Mouse (Mus musculus) brain, embryonic 14.5 days (tissue): ENCODE measurements at regions not wholly inside any gene's neighbourhood (a gene's known extent, or its start where the extent isn't known, plus 50 kb on each side); places are given as distances from the start of the nearest gene placed in this dataset.

Source experiments
- DNase-seq: peaks from one replicate; pipeline ENCODE4 v3.0.0-alpha.2; 2011; ENCODE audit warnings: low read depth
- CTCF ChIP-seq: fragments of 200-500 bp; IDR thresholded peaks from 2 replicates; pipeline ENCODE4 v1.5.1; 2012; ENCODE audit warnings: inconsistent platforms, mild to moderate bottlenecking, moderate library complexity, borderline replicate concordance; ENCODE audit not compliant: insufficient read depth, insufficient read length; ENCODE audit errors: extremely low read depth
- POLR2A ChIP-seq: fragments of 200-500 bp; IDR thresholded peaks from 2 replicates; pipeline ENCODE4 v1.6.1; 2012; ENCODE audit warnings: mild to moderate bottlenecking, inconsistent platforms, borderline replicate concordance; ENCODE audit not compliant: poor library complexity, insufficient read depth, insufficient read length, severe bottlenecking; ENCODE audit errors: extremely low read depth

DNA sequence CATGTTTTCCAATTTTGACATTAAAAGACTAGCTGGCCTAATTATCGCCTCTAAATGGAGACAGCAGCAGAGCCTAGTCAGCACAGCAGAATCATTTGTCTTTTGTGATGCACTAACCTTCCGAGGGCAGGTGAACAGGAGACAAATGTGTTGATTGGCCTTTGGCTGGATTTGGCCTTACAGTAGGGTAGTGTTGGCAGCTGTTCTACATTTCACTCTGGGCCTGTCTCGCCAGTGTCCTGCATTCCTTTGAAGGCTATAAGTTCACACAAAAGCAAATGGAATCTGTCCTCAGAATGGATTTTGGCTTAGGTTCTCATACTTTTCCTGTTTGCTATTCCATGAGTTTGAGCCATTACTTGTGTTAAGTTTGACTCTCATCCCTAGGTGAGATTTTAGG is 297.9 kb downstream of the C1d start:
- TF ChIP-seq CTCF (no peak), POLR2A (no peak)
- no peak for DNase-seq

DNA sequence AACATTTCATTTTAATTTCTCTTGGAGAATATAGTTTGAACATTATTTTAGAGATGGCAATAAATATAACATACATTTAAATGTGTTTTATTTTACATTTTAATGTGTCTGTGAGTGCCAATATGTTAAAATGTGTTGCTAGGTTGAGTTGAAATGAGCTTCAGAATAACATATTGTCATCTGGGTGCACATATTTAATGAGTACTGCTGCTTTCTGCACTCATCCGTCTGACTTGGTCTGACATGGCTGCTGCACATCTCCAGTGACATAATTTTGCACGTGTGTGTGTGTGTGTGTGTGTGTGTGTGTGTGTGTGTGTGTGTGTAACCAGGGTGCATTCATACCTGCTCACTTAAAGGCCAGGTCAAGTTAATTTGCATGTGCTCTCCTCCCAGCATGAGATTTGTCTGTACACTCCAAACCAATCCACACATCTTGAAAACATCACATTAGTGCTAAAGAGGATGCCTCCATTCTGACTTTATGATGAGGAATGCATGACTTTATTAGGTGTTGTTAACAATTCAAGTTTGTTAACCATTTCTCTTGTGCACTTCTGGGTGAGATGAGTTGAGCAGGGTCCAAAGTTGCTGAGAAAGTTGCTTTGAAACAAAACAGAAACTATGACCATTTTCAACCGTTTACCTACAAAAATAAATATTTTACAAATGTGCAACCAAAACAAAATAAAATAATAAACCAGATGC is 334.6 kb downstream of the C1d start:
- no peak for TF ChIP-seq POLR2A
- no peak for TF ChIP-seq CTCF
- no peak for DNase-seq

- DNase-seq = peak; percentile 9
- TF ChIP-seq CTCF (no peak), POLR2A (no peak)
Observed at GRCm38 (mm10) chr11:17603726-17604493, 346.5 kb downstream of the C1d start.

DNA sequence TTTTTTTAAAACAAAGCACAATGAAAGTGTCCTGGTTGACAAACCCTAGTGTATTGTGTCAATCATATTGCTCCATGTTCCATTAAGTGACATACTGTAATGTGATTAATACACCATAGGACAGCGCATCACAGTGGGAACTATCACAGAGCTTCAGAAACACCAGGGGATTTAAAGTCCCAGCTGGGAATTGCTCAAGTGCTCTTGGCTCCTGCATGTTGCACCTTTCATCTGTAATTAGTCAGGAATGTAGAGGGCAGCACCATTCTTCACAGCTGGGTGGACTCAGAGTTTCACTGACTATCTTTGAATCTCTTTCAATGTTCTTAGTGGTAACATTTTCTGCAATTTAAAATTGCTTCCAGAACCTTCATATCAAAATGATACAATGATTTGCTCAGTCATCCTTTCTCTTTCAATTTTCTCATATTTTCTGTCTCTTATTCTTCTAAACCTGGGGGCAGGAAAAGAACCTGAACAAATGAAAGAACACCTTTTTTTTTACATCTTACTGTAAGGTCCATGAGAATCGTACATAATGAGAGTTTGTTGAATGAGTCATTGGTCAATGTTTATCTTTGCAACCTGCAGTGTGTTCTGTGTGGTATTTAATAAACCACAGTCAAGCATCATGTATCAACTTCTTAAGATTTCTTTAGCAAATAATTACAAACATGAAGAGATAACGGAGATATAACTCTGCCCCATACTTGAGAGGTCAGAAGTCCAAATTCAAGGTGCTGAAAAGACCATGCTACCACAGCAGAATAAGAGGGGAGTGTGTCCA is 333.0 kb downstream of the Etaa1 start:
- no peak for DNase-seq
- TF ChIP-seq POLR2A = no peak
- no peak for TF ChIP-seq CTCF

DNA sequence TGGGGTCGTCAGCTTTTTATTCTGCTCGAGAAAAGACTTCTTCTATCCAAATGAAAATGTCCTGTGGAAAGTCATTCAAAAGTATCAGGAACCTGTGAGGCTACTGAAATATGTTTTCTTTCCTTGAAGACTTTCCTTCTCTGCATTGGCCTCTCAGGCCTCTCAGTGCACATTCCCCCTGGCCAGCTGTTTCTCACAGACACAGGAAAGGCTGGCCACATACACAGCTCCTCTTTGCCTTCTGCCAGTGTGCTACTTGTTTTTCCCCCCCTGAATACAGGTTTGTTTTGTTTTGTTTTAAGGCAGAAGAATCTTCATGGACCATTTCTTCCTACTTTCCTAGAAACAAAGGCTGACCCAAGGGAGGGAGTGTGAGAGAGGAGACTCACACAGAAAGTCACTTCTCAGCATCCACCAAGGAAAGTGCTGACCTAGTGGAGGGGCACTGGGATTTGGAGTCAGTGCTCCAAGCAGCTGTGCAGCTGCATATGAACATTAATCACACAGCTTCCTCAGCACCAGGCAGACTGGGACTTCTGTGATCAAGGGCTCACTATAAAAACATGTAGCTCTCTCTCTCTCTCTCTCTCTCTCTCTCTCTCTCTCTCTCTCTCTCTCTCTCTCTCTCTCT is 324.0 kb downstream of the Etaa1 start:
- DNase-seq = peak; percentile 13

DNA sequence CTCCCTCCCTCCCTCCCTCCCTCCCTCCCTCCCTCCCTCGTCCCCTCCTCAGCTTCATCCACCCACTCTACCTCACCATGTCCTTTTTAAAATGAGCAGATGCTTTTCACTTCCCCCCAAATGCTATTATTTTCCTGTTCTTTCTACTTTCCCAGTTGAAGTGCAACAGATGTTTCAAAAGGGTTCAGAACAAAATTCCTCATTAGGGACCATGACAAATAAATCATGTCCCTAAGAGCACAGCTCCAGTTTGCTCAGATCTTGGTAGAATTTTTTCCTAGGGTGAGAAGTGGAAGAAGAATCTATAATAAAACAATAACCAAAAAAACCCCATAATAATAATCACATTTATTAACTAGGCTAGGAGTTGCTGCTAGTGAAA is 323.5 kb downstream of the Etaa1 start:
- TF ChIP-seq CTCF (no peak), POLR2A (no peak)
- DNase-seq = no peak

More for the DNA sequence above, 324.0 kb downstream of the Etaa1 start:
- TF ChIP-seq CTCF (no peak), POLR2A (no peak)

DNA sequence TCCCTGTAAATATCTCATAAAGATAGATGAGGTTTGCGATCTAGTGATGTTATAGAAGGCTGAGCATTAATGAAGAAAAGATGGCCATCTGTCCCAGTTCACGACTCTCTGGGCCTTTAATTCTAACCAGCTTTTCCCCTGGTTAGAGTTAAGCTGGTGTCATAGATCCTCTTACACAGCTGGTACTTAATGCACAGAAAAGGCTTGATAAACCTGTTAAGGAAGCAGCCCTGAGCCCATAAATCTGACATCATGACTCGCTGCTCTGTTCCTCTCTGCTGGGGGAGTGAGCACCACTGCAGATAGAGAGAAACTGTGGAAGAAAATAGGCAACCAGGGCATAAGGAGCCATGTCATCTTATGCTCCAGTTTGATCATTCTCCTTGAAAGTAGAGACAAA is 316.5 kb downstream of the Etaa1 start:
- TF ChIP-seq CTCF (no peak), POLR2A (no peak)

GRCm38 (mm10) chr11:17639922-17640321 is 313.8 kb downstream of the Etaa1 start:
- DNase-seq = peak; percentile 14
- TF ChIP-seq POLR2A (no peak), CTCF (0 out of 2 replicates have a peak, but pooled peaks have one; percentile 4)

More for the DNA sequence above, 316.5 kb downstream of the Etaa1 start:
- DNase-seq = no peak

DNA sequence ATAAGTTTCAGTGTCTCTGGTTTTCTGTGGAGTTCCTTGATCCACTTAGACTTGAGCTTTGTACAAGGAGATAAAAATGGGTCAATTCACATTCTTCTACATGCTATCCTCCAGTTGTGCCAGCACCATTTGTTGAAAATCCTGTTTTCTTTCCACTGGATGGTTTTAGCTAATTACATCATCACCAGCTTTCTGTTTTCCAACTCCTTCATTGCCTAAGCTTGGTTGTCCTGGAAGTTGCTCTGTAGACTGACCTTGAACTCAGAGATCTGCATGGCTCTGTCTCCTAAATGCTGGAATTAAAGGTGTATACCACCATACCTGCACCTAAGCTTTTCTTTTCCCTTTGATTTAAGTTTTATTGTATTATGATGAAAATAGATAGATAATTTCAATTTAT is 306.2 kb downstream of the Etaa1 start:
- TF ChIP-seq POLR2A = no peak
- TF ChIP-seq CTCF = no peak
- DNase-seq = no peak

GRCm38 (mm10) chr11:17651389-17652156 is 302.1 kb downstream of the Etaa1 start:
- TF ChIP-seq CTCF = no peak
- TF ChIP-seq POLR2A = no peak
- DNase-seq = peak; percentile 27

GRCm38 (mm10) chr11:17655840-17656239 is 297.8 kb downstream of the Etaa1 start:
- DNase-seq = no peak
- TF ChIP-seq POLR2A (no peak), CTCF (no peak)

DNA sequence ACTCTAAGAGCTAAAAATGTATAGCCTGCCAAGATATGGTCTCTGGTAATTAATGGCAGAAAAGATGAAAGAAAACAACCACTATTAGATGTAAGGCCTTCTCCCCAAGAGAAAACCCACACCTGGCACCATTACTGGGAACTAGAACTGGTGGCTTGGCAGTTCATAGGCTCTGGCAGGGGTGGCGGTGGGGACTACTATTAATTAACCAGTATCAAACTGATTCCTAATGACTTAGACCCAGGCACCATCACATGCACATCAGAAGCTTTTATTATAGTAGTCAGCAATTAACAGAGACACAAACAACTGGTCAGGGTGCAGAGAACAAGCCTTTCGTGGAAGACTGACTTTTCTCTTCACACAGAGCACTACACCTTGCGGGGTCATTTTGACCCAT is 296.0 kb downstream of the Etaa1 start:
- DNase-seq = peak; percentile 83
- no peak for TF ChIP-seq CTCF
- TF ChIP-seq POLR2A = no peak
